Mouse (Mus musculus) layer of hippocampus, postnatal 25 days (tissue): ENCODE measurements at regions not wholly inside any gene's neighbourhood (a gene's known extent, or its start where the extent isn't known, plus 50 kb on each side); places are given as distances from the start of the nearest gene placed in this dataset.
A peak's percentile ranks its signal among the peaks of the same experiment; 100 is the strongest.

Source experiments
- DNase-seq, 2 experiments: peaks; one replicate each; pipeline ENCODE4 v3.0.0; 2022; ENCODE audit warnings: mixed read lengths in 2 of 2, low spot score in 1 of 2; ENCODE audit errors: extremely low spot score in 1 of 2

GRCm38 (mm10) chr4:4925741-4926140, 132.6 kb upstream of the Impad1 start:
- no peak for DNase-seq

GRCm38 (mm10) chr4:4920256-4920655, 127.1 kb upstream of the Impad1 start:
- peak in 1 of 2 experiments; percentile 11 for DNase-seq

GRCm38 (mm10) chr4:4875257-4875656, 82.1 kb upstream of the Impad1 start:
- peak in 1 of 2 experiments; percentile 10 for DNase-seq

- no peak for DNase-seq
Observed at GRCm38 (mm10) chr4:4858345-4858744, 65.2 kb upstream of the Impad1 start.
